Mouse (Mus musculus) forebrain, postnatal 0 days (tissue): ENCODE measurements around the gene Ppp2r3c. TPM values are rescaled to one million over a fixed set of nuclear protein-coding genes. Genes with fewer than 3 reads are reported as not detected.

ENCODE experiments used
- ATAC-seq: fragments of 200-750 bp; cut with Nextera tagmentation; 2 replicates; pipeline ENCODE4 v1.8.0; 2017; ENCODE audit warnings: mild to moderate bottlenecking, moderate library complexity
- DNase-seq: peaks from one replicate; pipeline ENCODE4 v3.0.0-alpha.2; 2015
- H3K27ac ChIP-seq: fragments of 300-500 bp; sonication (generic); 2 replicates; pipeline ENCODE4 v1.5.1; 2014; ENCODE audit warnings: low read depth, mild to moderate bottlenecking, antibody characterized with exemption, low read length, moderate library complexity, mixed read lengths
- H3K27me3 ChIP-seq: fragments of 300-500 bp; sonication (generic); 2 replicates; pipeline ENCODE4 v1.6.1; 2014; ENCODE audit warnings: mild to moderate bottlenecking, low read length, mixed read lengths; ENCODE audit not compliant: insufficient read depth
- H3K36me3 ChIP-seq: fragments of 300-500 bp; sonication (generic); 2 replicates; pipeline ENCODE4 v1.6.1; 2014; ENCODE audit warnings: mild to moderate bottlenecking, moderate library complexity; ENCODE audit not compliant: insufficient read depth
- H3K4me1 ChIP-seq: fragments of 300-500 bp; sonication (generic); 2 replicates; pipeline ENCODE4 v1.6.1; 2014; ENCODE audit warnings: antibody characterized with exemption; ENCODE audit not compliant: insufficient read depth
- H3K4me2 ChIP-seq: fragments of 300-500 bp; sonication (generic); 2 replicates; pipeline ENCODE4 v1.6.1; 2014; ENCODE audit warnings: low read depth, mild to moderate bottlenecking, moderate library complexity
- H3K4me3 ChIP-seq: fragments of 300-500 bp; sonication (generic); 2 replicates; pipeline ENCODE4 v1.5.1; 2014; ENCODE audit warnings: low read depth, low read length, mixed read lengths
- H3K9ac ChIP-seq: fragments of 300-500 bp; sonication (generic); 2 replicates; pipeline ENCODE4 v1.6.1; 2014; ENCODE audit warnings: mild to moderate bottlenecking
- H3K9me3 ChIP-seq: fragments of 300-500 bp; sonication (generic); 2 replicates; pipeline ENCODE4 v1.6.1; 2016; ENCODE audit warnings: low read length
- CTCF ChIP-seq: sonication (generic); IDR thresholded peaks from 2 replicates; pipeline ENCODE4 v1.5.1; 2016; ENCODE audit warnings: antibody characterized with exemption, control low read depth, low read depth
- WGBS: fragments of 180-500 bp; shearing (Covaris S2); extraction: QIAGEN DNeasy Blood & Tissue Kit; methylation state at CpG from one replicate; pipeline ENCODE4 v1.1.7; 2014; 5-methylcytosine and 5-hydroxymethylcytosine counted together
- polyA plus RNA-seq: library from polyadenylated mRNA; unstranded; fragments of >200 nt; fragmentation: Nextera tagmentation; extraction: Ambion mirVana; gene quantifications from 2 replicates; pipeline ENCODE4 v1.2.1, GENCODE M21; 2015
- total RNA-seq: library from RNA; depleted of rRNA; stranded (reverse); fragments of >200 nt; gene quantifications from 2 replicates; pipeline ENCODE4 v1.2.3, GENCODE M21; 2014

Ppp2r3c gene
- total and polyA plus RNA-seq, 2 experiments from 2014 or later: 17.8 to 19.5 TPM

DNA sequence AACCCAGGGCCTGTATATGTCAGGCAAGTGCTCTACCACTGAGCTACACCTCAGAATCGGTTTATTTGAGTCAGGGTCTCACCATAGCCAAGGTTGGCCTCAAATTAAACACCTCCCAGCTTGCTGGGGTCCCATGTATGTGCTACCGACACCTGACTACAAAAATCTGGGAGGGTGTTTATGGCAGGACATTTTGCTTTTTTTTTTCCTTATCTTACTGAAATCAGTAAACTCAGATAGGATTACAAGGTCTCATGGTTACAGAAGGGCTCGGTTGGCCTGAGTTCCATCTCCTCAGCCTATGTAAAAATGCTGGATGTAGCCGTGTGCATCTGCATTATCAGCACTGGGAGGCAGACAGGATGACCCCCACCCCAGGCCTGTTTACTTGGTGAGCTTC is 26.0 kb upstream of the Ppp2r3c start:
- H3K36me3 ChIP-seq: 0 out of 2 replicates have a peak, but pooled peaks cover 9% of the 10 kb centered on the region
- no peak for TF ChIP-seq CTCF
- H3K9me3 ChIP-seq: no peaks in the 10 kb centered on the region
- no peaks in the 10 kb centered on the region for H3K27me3 ChIP-seq
- H3K4me1 ChIP-seq: no peaks in the 10 kb centered on the region
- DNase-seq (no peak), ATAC-seq (no peak)
- H3K9ac ChIP-seq: no peak overlapping the region
- 93% methylated on average over 4 of the region's 4 CpGs for WGBS
- H3K27ac ChIP-seq: no peak overlapping the region
- no peak overlapping the region for H3K4me2 ChIP-seq
- no peak overlapping the region for H3K4me3 ChIP-seq

DNA sequence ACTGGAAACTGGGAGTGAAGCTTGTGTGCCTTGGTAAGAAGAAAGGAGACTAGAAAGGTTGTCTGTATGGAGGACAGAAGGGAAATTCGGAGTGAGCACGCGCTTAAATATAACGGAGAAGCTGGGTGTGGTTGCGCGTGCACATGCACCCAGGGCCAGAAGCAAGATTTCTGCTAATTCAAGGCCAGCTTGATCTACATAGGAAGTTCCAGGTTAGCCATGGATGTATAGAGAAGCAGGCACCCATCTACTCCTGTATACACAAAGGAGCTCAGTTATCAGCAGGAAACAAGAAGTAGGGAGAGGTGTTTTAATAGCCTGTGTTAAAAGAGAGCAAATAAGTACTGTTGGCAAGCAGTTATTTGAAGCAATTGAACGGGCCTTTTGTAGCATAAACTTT is 22.9 kb upstream of the Ppp2r3c start:
- Histone ChIP-seq H3K9ac (no peak overlapping the region), H3K27me3 (no peaks in the 10 kb centered on the region), H3K4me3 (no peak overlapping the region), H3K4me1 (no peaks in the 10 kb centered on the region), H3K4me2 (no peak overlapping the region), H3K36me3 (0 out of 2 replicates have a peak, but pooled peaks cover 9% of the 10 kb centered on the region), H3K27ac (no peak overlapping the region), H3K9me3 (no peaks in the 10 kb centered on the region)
- TF ChIP-seq CTCF: no peak
- ATAC-seq (no peak), DNase-seq (no peak)
- 93% methylated on average over 7 of the region's 7 CpGs for WGBS

DNA sequence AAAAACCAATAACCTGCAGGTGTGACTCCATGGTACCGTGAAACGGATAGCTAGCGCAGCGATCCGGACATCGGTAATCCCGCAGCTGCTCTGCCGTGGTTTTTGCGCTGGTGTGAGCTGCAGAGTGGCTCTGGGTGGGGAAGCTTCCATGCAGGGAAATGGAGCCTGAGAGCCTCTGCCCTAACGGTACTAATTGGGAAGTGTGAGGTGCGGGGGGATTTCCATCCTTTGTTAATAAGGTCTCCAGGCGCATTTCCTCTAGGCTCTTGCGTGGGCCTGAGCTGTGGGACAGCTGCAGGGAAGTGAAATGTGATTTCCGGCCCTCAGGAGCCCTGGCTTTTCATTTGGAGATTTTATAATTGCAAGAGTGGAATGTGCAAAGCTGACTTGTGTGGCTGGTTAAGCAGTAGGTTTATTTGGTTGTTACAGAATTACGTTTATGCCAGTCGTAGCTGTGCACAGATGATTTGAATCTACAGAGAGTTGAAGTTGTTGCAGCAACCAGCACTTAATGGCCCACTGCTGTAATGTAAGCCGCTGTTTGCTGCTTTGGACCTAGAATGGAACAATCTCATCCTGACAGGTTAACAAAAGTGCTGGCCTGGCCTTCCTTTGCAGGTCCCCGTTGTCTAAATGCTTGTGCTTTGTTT is 19.0 kb upstream of the Ppp2r3c start:
- no peak for DNase-seq
- no peak for ATAC-seq
- 75% methylated on average over 18 of the region's 18 CpGs for WGBS
- Histone ChIP-seq H3K27me3 (no peaks in the 10 kb centered on the region), H3K9ac (no peak overlapping the region), H3K9me3 (no peaks in the 10 kb centered on the region), H3K27ac (no peak overlapping the region), H3K36me3 (no peaks in the 10 kb centered on the region), H3K4me1 (no peaks in the 10 kb centered on the region), H3K4me3 (no peak overlapping the region), H3K4me2 (no peak overlapping the region)
- no peak for TF ChIP-seq CTCF

DNA sequence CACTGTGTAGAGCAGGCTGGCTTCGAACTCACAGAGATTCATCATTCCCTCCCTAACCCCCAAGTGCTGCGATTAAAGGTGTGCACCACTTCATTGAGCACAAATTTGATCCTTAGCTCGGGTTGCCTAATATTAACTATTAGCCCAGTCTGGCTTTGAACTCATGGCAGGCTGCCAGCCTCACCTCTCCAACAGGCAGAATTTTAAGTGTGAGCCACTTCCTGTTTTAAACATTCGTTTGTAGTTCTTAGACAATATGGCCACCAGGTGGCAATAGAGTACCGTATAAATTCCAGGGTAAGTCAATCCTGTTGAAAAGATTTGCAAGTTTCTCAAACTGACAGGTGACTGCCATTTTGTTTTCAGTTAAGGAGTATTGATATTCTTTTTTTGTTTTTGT is 12.4 kb upstream of the Ppp2r3c start:
- peak; percentile 42 for ATAC-seq
- Histone ChIP-seq H3K4me3 (no peak overlapping the region), H3K9ac (no peak overlapping the region), H3K36me3 (no peaks in the 10 kb centered on the region), H3K9me3 (no peaks in the 10 kb centered on the region), H3K27me3 (no peaks in the 10 kb centered on the region), H3K27ac (no peak overlapping the region), H3K4me2 (no peak overlapping the region), H3K4me1 (no peaks in the 10 kb centered on the region)
- 37% methylated on average over 5 of the region's 5 CpGs for WGBS
- peak; percentile 79 for TF ChIP-seq CTCF
- DNase-seq: peak; percentile 91

DNA sequence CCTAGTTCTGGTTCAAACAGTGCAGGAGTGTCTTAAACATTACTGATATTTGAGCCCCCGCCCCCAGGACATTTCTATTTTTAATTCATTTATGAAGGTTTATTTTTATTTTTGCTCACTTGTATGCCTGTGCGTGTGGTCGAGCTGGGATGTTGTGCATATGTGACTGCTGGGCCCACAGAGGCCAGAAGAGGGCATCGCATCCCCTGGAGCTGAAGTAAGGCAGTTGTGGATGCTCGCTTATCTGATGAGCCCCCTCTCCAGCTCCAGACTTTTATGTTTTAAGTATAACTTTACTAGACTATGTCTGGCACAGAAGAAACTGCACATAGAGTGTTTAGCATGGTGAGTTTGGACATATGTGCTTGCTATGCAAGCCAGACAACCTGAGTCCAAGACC is 11.1 kb upstream of the Ppp2r3c start:
- 89% methylated on average over 5 of the region's 5 CpGs for WGBS
- TF ChIP-seq CTCF: no peak

DNA sequence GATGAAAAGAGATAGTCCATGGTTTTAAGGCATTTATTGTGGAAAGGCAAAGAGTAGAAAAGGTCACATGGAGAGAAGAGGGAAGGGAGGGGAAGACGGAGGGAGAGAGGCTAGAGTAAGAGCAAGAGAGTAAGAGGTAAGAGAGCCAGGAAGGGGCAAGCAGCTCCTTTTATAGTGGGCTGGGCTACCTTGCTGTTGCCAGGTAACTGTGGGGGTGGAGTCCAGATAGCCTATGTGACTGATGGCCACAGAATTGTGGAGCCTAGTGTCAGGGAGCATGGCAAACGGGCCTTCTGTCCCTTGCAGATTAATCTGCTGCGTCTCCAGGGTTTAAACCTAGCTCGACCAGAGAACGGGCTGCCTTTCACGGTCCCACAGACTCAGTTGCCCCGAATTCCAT is 9.0 kb upstream of the Ppp2r3c start:
- no peak for DNase-seq
- no peaks in the 10 kb centered on the region for H3K4me1 ChIP-seq
- H3K4me3 ChIP-seq: no peak overlapping the region
- no peak for TF ChIP-seq CTCF
- 88% methylated on average over 7 of the region's 7 CpGs for WGBS
- H3K9me3 ChIP-seq: no peaks in the 10 kb centered on the region
- no peak overlapping the region for H3K4me2 ChIP-seq
- no peak overlapping the region for H3K27ac ChIP-seq
- no peak overlapping the region for H3K9ac ChIP-seq
- no peaks in the 10 kb centered on the region for H3K27me3 ChIP-seq
- no peaks in the 10 kb centered on the region for H3K36me3 ChIP-seq
- ATAC-seq: no peak

More for the DNA sequence above, 11.1 kb upstream of the Ppp2r3c start:
- H3K4me2 ChIP-seq: no peak overlapping the region
- no peaks in the 10 kb centered on the region for H3K9me3 ChIP-seq
- no peaks in the 10 kb centered on the region for H3K27me3 ChIP-seq
- H3K4me1 ChIP-seq: no peaks in the 10 kb centered on the region
- no peak overlapping the region for H3K9ac ChIP-seq
- DNase-seq (no peak), ATAC-seq (no peak)
- no peak overlapping the region for H3K4me3 ChIP-seq
- H3K27ac ChIP-seq: no peak overlapping the region
- H3K36me3 ChIP-seq: no peaks in the 10 kb centered on the region

DNA sequence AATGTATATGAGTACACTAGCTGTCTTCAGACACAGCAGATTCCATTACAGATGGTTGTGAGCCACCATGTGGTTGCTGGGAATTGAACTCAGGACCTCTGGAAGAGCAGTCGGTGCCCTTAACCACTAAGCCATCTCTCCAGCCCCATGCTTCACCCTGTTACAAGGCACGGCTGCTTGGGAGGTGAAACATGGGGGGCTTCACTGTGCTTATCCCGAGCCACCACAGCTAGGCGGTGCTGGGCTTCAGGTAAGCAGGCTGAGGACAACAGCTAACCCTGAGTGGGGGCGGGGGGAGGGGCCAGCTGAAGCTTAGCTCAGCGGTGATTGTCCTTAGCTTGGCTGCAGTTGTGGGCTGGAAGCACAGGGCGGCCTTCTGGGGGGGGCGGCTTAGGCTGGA is 6.7 kb upstream of the Ppp2r3c start:
- no peak for TF ChIP-seq CTCF
- Histone ChIP-seq H3K9ac (no peak overlapping the region), H3K4me2 (no peak overlapping the region), H3K4me3 (no peak overlapping the region), H3K36me3 (no peaks in the 10 kb centered on the region), H3K27me3 (no peaks in the 10 kb centered on the region), H3K27ac (no peak overlapping the region), H3K4me1 (no peaks in the 10 kb centered on the region), H3K9me3 (no peaks in the 10 kb centered on the region)
- no peak for DNase-seq
- WGBS: 71% methylated on average over 8 of the region's 8 CpGs
- no peak for ATAC-seq
